Mouse (Mus musculus) midbrain, embryonic 16.5 days (tissue): ENCODE measurements around the gene Glrp1. TPM values are rescaled to one million over a fixed set of nuclear protein-coding genes. Genes with fewer than 3 reads are reported as not detected.

Source experiments
- polyA plus RNA-seq: library from polyadenylated mRNA; unstranded; fragments of >200 nt; fragmentation: Nextera tagmentation; extraction: Ambion mirVana; gene quantifications from 2 replicates; pipeline ENCODE4 v1.2.1, GENCODE M21; 2015

The Glrp1 gene
- polyA plus RNA-seq, 1 experiment from 2014 or later = not detected

Other genes with a start within 250 kb of the Glrp1 start
- 77.3 and 87.0 TPM in 2 replicates for gene Hjurp, start 232.4 kb downstream of the Glrp1 start, polyA plus RNA-seq
- gene Trpm8, start 232.4 kb downstream of the Glrp1 start, polyA plus RNA-seq = 0.11 and 0.17 TPM in 2 replicates
- 0.74 and 1.8 TPM in 2 replicates for gene Spp2, start 103.1 kb downstream of the Glrp1 start, polyA plus RNA-seq
- 54.6 and 55.0 TPM in 2 replicates for gene Arl4c, start 192.2 kb upstream of the Glrp1 start, polyA plus RNA-seq